Mouse (Mus musculus): ENCODE data around the gene Stc2.

The Stc2 gene

GRCm38 (mm10) chr11:31369648-31370286 is at the start of gene Stc2:
Stc2 (minus strand) TSS chr11:31370074.
- no peak for DNase-seq (ENCODE audit: low spot score)

GRCm38 (mm10) chr11:31417071-31417470 is 47.2 kb upstream of the Stc2 start:
- DNase-seq (ENCODE audit: low spot score), result no peak

GRCm38 (mm10) chr11:31412376-31412775 is 42.5 kb upstream of the Stc2 start:
- DNase-seq (ENCODE audit: low spot score), result no peak

- DNase-seq (ENCODE audit: low spot score), result no peak
These were observed 36.9 kb upstream of the Stc2 start for GRCm38 (mm10) chr11:31406736-31407135.

- no peak for DNase-seq (ENCODE audit: low spot score)
These were observed 33.2 kb upstream of the Stc2 start for GRCm38 (mm10) chr11:31403080-31403479.

- no peak for DNase-seq (ENCODE audit: low spot score)
These were observed 28.7 kb upstream of the Stc2 start for GRCm38 (mm10) chr11:31398604-31399003.

- DNase-seq (ENCODE audit: low spot score), result no peak
These were observed 27.0 kb upstream of the Stc2 start for GRCm38 (mm10) chr11:31396638-31397417.

GRCm38 (mm10) chr11:31394026-31394425 is 24.2 kb upstream of the Stc2 start:
- DNase-seq (ENCODE audit: low spot score), result no peak

- no peak for DNase-seq (ENCODE audit: low spot score)
These were observed 22.5 kb upstream of the Stc2 start for GRCm38 (mm10) chr11:31392340-31392739.

GRCm38 (mm10) chr11:31388890-31389289 is 19.0 kb upstream of the Stc2 start:
- no peak for DNase-seq (ENCODE audit: low spot score)

- no peak for DNase-seq (ENCODE audit: low spot score)
These were observed 17.7 kb upstream of the Stc2 start for GRCm38 (mm10) chr11:31387526-31387925.

- no peak for DNase-seq (ENCODE audit: low spot score)
These were observed 16.7 kb upstream of the Stc2 start for GRCm38 (mm10) chr11:31386571-31386970.

GRCm38 (mm10) chr11:31383968-31384367 is 14.1 kb upstream of the Stc2 start:
- DNase-seq (ENCODE audit: low spot score), result no peak

GRCm38 (mm10) chr11:31382145-31382544 is 12.3 kb upstream of the Stc2 start:
- DNase-seq (ENCODE audit: low spot score), result no peak

GRCm38 (mm10) chr11:31373438-31373837 is 3.6 kb upstream of the Stc2 start:
- DNase-seq (ENCODE audit: low spot score), result peak; percentile 4

- DNase-seq (ENCODE audit: low spot score), result no peak
These were observed 2.3 kb upstream of the Stc2 start for GRCm38 (mm10) chr11:31372206-31372605.

- DNase-seq (ENCODE audit: low spot score), result no peak
These were observed 1.5 kb upstream of the Stc2 start for GRCm38 (mm10) chr11:31371256-31371838.

- no peak for DNase-seq (ENCODE audit: low spot score)
These were observed 759 bp upstream of the Stc2 start for GRCm38 (mm10) chr11:31370436-31371230.

GRCm38 (mm10) chr11:31368965-31369647 is 768 bp downstream of the Stc2 start:
- DNase-seq (ENCODE audit: low spot score), result no peak

- no peak for DNase-seq (ENCODE audit: low spot score)
These were observed 1.5 kb downstream of the Stc2 start for GRCm38 (mm10) chr11:31368252-31368964.

- DNase-seq (ENCODE audit: low spot score), result no peak
These were observed 3.0 kb downstream of the Stc2 start for GRCm38 (mm10) chr11:31366827-31367226.
